Mouse (Mus musculus) CD4-positive naive resting alpha-beta T cell, adult 57 days (primary cell): Measurements from ENCODE around the gene Sec24b. TPM values are rescaled to one million over a fixed set of nuclear protein-coding genes. Genes with fewer than 3 reads are reported as not detected.

Source experiments
- total RNA-seq: library from RNA; stranded (reverse); gene quantifications from one replicate; pipeline ENCODE4 v1.2.4, GENCODE M21; 2023

The Sec24b gene
- total RNA-seq = 128 TPM

DNA sequence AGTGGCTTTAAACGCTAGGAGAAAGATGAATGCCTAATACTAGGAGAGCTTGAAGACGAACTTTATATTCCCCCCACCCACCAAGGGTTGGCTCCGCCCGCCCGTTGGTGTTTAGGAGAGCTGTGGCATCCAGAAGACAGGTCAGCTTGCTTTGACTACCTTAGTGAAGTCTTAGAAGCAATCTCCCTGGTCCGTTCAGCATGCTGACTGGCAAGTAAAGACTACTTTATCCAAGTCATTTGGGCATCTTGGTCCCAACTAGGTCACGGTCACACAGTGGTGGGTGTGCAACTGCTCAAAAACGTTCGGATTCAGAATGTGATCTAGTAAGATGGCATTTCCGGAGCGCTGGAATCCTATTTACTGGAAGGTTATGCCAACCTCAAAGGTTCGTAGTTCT, at the start of gene Sec24b:
TSS of gene Sec24b (minus strand) at position 273 of the 400 bp plus-strand sequence.

DNA sequence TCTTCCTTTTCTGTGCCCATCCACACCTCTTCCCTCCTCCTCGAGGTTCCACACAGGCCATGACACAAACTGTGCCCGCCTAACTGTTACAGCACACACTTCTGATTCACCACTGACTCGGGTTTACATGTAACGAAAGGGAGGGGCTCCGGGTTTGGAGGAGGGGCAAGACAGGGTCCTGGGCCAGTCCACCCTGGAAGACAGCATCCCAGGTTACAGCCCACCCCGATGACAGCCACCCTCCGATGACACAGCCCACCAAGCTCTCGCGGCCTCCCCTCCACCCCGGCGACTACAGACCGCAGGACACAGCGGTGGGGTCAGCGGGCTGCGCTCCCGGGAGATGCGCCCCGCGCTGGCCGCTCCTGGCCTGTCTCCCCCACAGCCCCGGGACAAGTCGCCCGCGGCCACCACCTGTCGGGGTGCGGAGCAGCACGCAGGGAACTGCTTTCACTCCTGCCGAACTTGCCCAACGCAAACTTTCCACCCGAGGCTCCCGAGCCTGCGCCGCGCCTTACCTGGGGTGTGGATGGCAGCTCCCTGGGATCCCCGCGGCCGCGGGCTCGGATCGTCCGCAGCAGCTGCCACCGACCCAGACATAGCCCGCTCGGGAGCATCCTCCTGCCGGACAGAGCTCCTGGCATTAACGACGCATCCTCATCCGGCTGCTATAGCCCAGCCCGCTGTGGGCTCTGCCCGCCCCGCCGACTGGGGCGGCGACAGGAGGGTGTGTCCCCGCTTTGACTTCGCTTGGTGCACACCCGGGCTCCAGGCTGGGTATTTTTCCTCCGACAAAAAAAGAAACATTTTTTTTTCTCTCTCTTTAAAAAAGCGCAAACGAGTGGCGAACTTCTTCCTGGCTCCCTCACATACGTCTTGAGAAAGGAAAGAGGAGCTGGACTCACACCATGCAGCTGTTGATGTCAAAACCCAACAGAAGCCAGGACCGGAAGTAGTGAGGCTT, 91.6 kb downstream of the Sec24b start, which contains the start of gene Mcub:
TSS of gene Mcub (minus strand) at position 775 of the 964 bp plus-strand sequence.

Other genes with a start within 250 kb of the Sec24b start
- 1.3 TPM for gene Rrh, start 239.0 kb downstream of the Sec24b start, total RNA-seq
- gene Gar1, start 230.2 kb downstream of the Sec24b start, total RNA-seq = 79.3 TPM
- not detected for gene Cfi, start 225.7 kb downstream of the Sec24b start, total RNA-seq
- 8.5 TPM for gene Pla2g12a, start 182.9 kb downstream of the Sec24b start, total RNA-seq
- gene Casp6, start 160.1 kb downstream of the Sec24b start, total RNA-seq = 16.0 TPM
- 4.6 TPM for gene Mcub, start 91.3 kb downstream of the Sec24b start, total RNA-seq
- not detected for gene Col25a1, start 69.9 kb upstream of the Sec24b start, total RNA-seq